Mouse (Mus musculus): ENCODE measurements around the gene Tmprss9. TPM values are rescaled to one million over a fixed set of nuclear protein-coding genes. Genes with fewer than 3 reads are reported as not detected.

The Tmprss9 gene
- polyA plus RNA-seq, 1 experiment from 2014 or later: 0.31 TPM

DNA sequence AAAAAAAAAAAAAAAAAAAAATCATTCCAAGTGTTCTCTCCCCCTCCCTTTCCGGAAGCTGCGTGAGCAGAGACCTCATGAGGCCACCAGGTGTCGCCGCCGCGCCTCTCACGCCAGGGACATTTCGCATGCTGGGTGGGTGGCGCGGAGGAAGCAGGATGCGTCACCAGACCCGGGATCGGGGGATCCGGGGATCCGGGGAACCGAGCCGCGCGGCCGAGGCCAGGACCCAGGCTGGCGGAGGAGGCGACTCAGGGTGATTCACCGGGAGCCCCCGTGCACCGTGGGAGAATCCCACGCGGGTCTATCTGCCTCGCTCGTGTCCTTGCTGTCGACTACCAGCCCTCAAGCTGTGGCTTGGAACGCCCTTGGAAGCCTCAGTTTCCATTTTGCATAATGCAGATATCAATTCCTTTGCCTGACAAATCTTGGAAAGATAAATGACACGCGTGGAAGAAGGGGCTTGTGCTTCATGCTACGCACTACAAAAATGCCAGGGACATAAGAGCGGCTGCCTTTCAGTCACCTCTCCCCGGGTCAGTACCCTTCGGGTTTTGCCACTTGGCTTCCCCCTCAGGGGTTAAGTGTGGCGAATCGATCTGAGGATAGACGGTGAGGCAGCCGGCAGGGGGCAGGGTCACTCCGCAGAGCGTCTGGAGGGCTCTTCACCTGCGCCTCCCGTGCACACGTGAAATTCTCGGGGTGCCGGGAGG is 57.1 kb downstream of the Tmprss9 start:
- under 1% methylated on average over 48 of the region's 48 CpGs for WGBS
- no peaks in the 10 kb centered on the region for H3K9me3 ChIP-seq
- peak overlapping the region; percentile 83 for H3K4me2 ChIP-seq
- peak; percentile 34 for ATAC-seq (ENCODE audit: low read depth)
- peaks cover 47% of the 10 kb centered on the region for H3K4me1 ChIP-seq (replicated peaks)
- peak overlapping the region; percentile 53 for H3K4me3 ChIP-seq
- peaks cover 35% of the 10 kb centered on the region for H3K27me3 ChIP-seq
- peak overlapping the region; percentile 77 for H3K9ac ChIP-seq
- peak overlapping the region; percentile 76 for H3K27ac ChIP-seq (replicated peaks)
- no peaks in the 10 kb centered on the region for H3K36me3 ChIP-seq

DNA sequence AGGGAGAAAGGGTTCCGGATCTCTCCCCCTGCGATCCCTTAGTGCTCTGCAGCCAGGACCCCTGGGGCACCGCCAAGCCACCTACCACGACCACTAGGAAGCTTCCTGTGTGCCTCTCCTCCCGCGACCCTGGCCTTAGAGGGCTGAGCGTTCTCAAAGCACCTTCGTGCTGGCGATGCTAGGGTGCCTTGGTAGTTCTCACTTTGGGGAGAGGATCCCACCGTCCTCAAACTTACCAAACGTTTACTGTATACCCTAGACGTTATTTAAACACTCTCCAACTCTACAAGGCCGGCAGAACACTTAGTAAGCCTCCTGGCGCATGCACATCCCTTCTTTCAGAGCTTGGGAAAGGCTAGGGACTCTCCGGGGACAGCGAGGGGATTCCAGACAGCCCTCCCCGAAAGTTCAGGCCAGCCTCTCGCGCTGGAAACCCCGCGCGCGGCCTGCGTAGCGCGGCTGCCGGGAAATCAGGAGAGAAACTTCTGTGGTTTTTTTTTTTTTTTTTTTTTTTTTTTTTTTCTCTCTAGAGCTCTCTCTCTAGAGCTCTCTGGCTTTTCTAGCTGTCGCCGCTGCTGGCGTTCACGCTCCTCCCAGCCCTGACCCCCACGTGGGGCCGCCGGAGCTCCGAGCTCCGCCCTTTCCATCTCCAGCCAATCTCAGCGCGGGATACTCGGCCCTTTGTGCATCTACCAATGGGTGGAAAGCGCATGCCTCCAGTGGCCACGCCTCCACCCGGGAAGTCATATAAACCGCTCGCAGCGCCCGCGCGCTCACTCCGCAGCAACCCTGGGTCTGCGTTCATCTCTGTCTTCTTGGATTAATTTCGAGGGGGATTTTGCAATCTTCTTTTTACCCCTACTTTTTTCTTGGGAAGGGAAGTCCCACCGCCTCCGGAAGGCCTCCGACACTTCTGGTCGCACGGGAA is 57.9 kb downstream of the Tmprss9 start, which contains the start of gene Gadd45b:
Gadd45b (plus strand) TSS at position 775 of the 928 bp plus-strand sequence.
- WGBS: under 1% methylated on average over 56 of the region's 56 CpGs
- Histone ChIP-seq H3K9me3 (no peaks in the 10 kb centered on the region), H3K9ac (peak within 1 kb of the TSS; percentile 77), H3K27me3 (peaks cover 43% of the 10 kb centered on the region), H3K36me3 (no peaks in the 10 kb centered on the region), H3K4me3 (peak within 1 kb of the TSS; percentile 53), H3K27ac (replicated peaks) (peak within 1 kb of the TSS; percentile 76), H3K4me1 (replicated peaks) (peaks cover 51% of the 10 kb centered on the region), H3K4me2 (peak within 1 kb of the TSS; percentile 83)
- ATAC-seq (ENCODE audit: low read depth): peak; percentile 88

DNA sequence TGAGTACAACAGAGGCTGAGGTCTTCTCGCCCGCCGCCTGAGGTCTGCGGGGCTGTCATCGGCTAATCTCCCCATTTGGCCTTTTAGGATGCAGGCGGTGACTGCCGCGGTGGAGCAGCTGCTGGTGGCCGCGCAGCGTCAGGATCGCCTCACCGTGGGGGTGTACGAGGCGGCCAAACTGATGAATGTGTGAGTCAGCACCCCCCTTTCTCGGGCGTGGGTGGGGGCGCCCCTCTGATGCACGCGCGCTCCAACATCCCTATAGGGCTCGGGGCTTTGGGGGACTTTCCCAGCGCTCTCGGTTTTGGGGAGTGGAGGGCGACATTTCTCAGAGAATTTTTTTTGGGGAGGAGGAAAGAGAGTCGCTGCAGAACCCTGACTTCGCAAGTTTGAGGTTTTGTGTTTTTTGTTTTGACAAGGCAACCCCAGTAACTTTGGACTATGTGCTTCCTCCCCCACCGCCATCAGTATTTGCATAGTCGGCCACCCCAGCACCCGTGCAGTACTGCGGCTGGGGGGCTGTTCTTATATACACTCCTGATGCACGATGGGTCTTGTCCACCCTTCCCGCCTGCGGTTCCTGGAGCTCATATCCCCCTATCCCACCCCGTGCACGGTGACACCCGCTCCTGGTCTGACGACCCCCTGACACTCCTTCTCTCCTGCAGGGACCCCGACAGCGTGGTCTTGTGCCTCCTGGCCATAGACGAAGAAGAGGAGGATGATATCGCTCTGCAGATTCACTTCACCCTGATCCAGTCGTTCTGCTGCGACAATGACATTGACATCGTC is 58.9 kb downstream of the Tmprss9 start:
- Histone ChIP-seq H3K4me2 (peak overlapping the region; percentile 83), H3K9ac (peak overlapping the region; percentile 73), H3K9me3 (no peaks in the 10 kb centered on the region), H3K27ac (replicated peaks) (no peak overlapping the region), H3K4me3 (peak overlapping the region; percentile 46), H3K27me3 (peaks cover 52% of the 10 kb centered on the region), H3K4me1 (replicated peaks) (peaks cover 60% of the 10 kb centered on the region), H3K36me3 (no peaks in the 10 kb centered on the region)
- WGBS: under 1% methylated on average over 45 of the region's 45 CpGs
- peak; percentile 19; the same call in 1 of the 2 replicates for ATAC-seq (ENCODE audit: low read depth)

DNA sequence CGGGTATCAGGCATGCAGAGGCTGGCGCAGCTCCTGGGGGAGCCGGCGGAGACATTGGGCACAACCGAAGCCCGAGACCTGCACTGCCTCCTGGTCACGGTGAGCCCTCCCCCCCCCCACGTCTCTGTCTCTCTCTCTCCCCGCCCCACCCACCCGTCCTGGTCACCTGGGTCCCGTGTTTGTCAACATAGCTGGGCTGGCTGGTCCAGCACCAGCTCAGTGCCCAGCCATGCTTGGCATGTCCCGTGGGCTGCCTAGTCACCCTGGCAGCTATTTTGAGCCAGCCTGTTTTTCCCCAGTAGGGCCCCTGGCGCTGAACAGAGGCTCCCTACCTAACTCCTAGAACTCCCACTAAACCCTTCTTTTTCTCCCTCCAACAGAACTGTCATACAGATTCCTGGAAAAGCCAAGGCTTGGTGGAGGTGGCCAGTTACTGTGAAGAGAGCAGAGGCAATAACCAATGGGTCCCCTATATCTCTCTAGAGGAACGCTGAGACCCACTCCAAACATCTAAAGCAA is 59.6 kb downstream of the Tmprss9 start:
- peaks cover 66% of the 10 kb centered on the region for H3K4me1 ChIP-seq (replicated peaks)
- ATAC-seq (ENCODE audit: low read depth): no peak
- no peak overlapping the region for H3K27ac ChIP-seq (replicated peaks)
- H3K9me3 ChIP-seq: no peaks in the 10 kb centered on the region
- H3K27me3 ChIP-seq: peaks cover 59% of the 10 kb centered on the region
- 5% methylated on average over 11 of the region's 14 CpGs for WGBS
- H3K9ac ChIP-seq: peak overlapping the region; percentile 73
- peak overlapping the region; percentile 46 for H3K4me3 ChIP-seq
- no peaks in the 10 kb centered on the region for H3K36me3 ChIP-seq
- peak overlapping the region; percentile 83 for H3K4me2 ChIP-seq

DNA sequence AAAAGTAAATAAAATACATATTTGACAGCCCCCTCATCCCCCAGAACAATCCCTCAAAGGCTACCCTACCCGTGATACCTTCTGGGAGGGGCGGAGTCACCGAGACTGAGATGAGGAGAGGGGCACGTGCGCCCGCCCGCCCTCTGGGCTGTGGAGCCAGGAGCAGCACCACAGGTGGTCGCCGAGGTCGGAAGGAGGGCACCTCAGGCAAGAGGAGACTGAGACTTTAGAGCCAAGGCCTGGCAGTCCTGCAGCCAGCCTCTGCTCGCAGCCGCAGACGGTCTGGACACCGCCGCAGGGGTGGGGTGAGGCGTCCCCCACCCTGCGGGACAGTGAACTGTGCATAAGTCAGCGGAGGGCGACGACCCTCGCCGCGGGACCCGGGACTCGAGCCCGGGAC is 60.0 kb downstream of the Tmprss9 start:
- under 1% methylated on average over 26 of the region's 26 CpGs for WGBS
- Histone ChIP-seq H3K4me3 (peak overlapping the region; percentile 46), H3K27ac (replicated peaks) (no peak overlapping the region), H3K36me3 (no peaks in the 10 kb centered on the region), H3K9ac (no peak overlapping the region), H3K4me2 (peak overlapping the region; percentile 83), H3K9me3 (no peaks in the 10 kb centered on the region), H3K4me1 (replicated peaks) (peaks cover 71% of the 10 kb centered on the region), H3K27me3 (peaks cover 63% of the 10 kb centered on the region)
- no peak for ATAC-seq (ENCODE audit: low read depth)

DNA sequence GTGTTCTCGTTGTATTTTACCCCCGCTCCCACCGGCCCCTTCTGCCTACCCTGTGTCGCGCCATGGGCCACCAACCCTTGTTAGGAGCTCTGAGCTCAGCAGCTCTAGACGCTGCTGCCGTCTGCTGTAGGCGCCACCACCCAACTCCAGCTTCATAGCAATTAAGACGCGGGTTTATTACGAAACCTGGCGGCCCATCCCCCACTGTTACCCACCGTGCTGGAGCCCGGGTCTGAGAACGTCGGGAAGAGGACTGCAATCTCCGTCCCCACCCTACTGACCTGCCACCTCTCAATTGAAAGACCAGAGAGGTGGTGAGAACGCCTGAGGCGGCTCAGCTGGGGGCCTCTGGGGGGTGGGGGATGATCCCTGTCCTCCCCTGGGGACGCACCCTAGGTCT is 60.6 kb downstream of the Tmprss9 start:
- peak overlapping the region; percentile 46 for H3K4me3 ChIP-seq
- WGBS: 1% methylated on average over 20 of the region's 20 CpGs
- H3K27ac ChIP-seq (replicated peaks): no peak overlapping the region
- peak overlapping the region; percentile 83 for H3K4me2 ChIP-seq
- H3K4me1 ChIP-seq (replicated peaks): peaks cover 76% of the 10 kb centered on the region
- no peaks in the 10 kb centered on the region for H3K36me3 ChIP-seq
- no peaks in the 10 kb centered on the region for H3K9me3 ChIP-seq
- no peak for ATAC-seq (ENCODE audit: low read depth)
- peak overlapping the region; percentile 54; the same call in 1 of the 2 replicates for H3K9ac ChIP-seq
- H3K27me3 ChIP-seq: peaks cover 68% of the 10 kb centered on the region

DNA sequence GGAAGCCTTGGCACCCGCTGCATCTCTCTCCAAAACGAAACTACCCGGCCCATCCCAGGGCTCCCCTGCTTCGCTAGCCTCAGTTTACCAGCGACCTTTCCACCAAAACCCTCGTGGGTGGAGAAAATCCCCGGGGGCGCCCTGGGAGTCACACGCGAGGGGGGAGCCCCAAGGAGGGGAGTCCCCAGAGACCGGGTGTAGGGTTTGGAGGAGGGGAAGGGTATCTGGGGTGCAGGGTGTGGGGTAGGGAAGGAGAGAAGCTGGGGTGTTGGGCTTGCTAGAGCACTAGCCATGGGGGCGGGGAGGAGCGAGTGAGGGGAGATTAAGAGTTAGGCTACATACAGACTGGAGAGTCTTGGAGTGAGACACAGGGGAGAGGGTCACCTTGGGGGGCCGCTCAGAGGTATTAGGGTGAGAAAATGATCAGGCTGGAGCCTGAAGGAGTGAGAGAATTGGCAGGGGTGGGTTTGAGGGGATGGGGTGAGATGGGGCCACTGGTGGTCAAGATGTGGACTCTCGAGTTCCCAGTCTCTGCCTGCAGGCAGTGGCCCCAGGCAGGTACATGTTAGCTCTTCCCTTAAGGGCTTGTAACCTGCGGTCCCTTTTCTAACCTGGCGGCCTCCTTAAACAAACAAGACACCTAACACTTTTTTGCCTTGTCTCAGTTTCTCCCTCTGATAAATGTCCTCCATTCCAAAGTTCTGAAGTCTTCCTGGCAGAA is 61.2 kb downstream of the Tmprss9 start:
- 2% methylated on average over 17 of the region's 17 CpGs for WGBS
- H3K27me3 ChIP-seq: peaks cover 75% of the 10 kb centered on the region
- H3K9me3 ChIP-seq: no peaks in the 10 kb centered on the region
- ATAC-seq (ENCODE audit: low read depth): no peak
- peak overlapping the region; percentile 46 for H3K4me3 ChIP-seq
- H3K4me2 ChIP-seq: peak overlapping the region; percentile 83
- no peak overlapping the region for H3K27ac ChIP-seq (replicated peaks)
- peaks cover 83% of the 10 kb centered on the region for H3K4me1 ChIP-seq (replicated peaks)
- peak overlapping the region; percentile 54; the same call in 1 of the 2 replicates for H3K9ac ChIP-seq
- no peaks in the 10 kb centered on the region for H3K36me3 ChIP-seq

DNA sequence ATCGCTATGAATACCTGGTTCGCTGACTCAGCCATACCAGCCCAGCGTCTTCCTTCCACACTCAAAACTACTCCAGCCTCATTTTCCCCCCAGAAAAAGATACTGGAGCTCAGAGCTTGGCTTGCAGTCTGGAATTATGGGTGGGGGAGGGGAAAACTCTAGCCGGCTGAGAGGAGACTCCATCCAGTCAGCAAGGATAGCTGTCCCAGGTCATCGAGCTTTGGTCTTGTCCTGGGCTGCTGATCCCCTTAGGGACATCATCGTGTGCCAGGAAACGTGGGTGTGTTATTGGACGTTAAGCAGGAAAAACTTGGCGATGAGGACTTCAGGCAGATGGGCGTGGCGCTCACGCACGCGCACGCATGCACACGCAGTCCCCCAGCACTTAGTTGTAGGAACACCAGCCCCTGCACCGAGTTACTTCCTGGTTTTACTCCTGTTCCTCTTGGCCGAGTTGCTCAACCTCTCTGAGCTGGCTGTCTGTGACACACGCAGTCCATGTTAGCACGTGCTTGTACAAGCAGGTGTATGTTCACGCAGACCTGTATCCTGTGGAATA is 61.9 kb downstream of the Tmprss9 start:
- no peak for ATAC-seq (ENCODE audit: low read depth)
- no peak overlapping the region for H3K27ac ChIP-seq (replicated peaks)
- 0 out of 2 replicates have a peak overlapping the region, but pooled peaks have one; percentile 38 for H3K9ac ChIP-seq
- H3K36me3 ChIP-seq: no peaks in the 10 kb centered on the region
- 3% methylated on average over 21 of the region's 21 CpGs for WGBS
- H3K4me2 ChIP-seq: peak overlapping the region; percentile 45
- H3K4me1 ChIP-seq (replicated peaks): peaks cover 89% of the 10 kb centered on the region
- peak overlapping the region; percentile 10; the same call in 1 of the 2 replicates for H3K4me3 ChIP-seq
- H3K27me3 ChIP-seq: peaks cover 81% of the 10 kb centered on the region
- H3K9me3 ChIP-seq: no peaks in the 10 kb centered on the region

DNA sequence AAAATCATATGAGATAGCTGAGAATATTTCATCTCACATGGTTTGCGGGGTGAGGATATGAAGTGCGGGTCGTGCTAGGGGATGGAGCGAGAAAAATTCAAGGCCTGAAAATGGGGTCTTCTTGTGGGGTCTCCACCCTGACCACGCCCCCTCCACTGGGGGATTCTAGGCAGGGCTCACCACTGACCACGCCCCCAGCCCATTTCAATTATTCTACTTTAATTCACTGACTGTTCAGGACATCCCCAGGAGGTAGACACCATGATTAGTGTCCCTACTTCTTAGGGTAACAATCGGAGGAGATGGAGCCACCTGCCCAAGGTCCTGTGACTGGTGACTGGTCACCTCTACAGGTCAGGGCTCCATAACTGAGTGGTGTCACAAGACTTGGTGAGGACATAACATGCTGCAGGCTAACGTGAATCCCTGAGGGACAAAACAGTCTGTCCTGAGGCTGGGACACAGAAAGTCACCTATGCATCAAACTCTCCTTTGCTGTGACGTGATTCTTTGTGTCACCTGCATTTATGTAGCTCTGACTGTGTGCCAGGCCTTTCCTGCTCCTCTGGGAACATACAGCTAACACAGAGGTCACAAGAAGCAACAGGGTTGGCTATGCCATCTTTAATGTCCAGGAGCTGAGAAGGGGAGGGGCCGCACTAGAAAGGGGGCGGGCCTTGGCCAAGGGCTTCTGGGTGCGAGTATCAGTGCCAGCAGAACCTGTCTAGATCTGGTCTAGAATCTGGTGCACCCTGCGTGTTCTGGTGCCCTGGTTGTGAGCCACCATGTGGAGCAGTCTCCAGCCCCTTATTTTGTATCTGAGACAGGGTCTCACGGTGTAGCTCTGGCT is 62.7 kb downstream of the Tmprss9 start:
- 31% methylated on average over 14 of the region's 14 CpGs for WGBS
- H3K4me3 ChIP-seq: no peak overlapping the region
- H3K9ac ChIP-seq: no peak overlapping the region
- H3K4me1 ChIP-seq (replicated peaks): peaks cover 91% of the 10 kb centered on the region
- peak overlapping the region; percentile 45; the same call in 1 of the 2 replicates for H3K4me2 ChIP-seq
- no peaks in the 10 kb centered on the region for H3K36me3 ChIP-seq
- H3K9me3 ChIP-seq: no peaks in the 10 kb centered on the region
- ATAC-seq (ENCODE audit: low read depth): no peak
- H3K27ac ChIP-seq (replicated peaks): no peak overlapping the region
- H3K27me3 ChIP-seq: peaks cover 82% of the 10 kb centered on the region

DNA sequence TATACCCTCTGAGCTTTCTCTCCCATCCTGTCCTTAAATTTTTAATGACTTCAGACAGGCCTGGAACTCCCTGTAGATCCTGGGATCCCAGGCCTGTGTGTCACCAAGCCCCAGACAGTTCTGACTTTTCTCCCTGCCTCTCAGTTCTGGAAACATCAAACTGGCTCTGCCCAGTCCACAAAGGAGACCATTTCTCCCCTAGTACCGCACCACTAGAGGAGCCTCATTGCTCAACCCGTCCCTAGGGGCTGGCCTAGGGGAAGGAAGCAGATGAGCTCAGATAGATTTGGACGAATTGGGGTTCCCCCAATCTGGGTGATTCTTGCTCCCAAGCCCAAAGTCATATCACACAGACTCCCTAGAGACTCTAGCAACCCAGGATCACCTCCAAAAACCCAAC is 63.6 kb downstream of the Tmprss9 start:
- H3K9ac ChIP-seq: no peak overlapping the region
- 0% methylated on average over 3 of the region's 3 CpGs for WGBS
- no peak overlapping the region for H3K4me3 ChIP-seq
- H3K36me3 ChIP-seq: no peaks in the 10 kb centered on the region
- H3K9me3 ChIP-seq: no peaks in the 10 kb centered on the region
- H3K4me2 ChIP-seq: peak overlapping the region; percentile 54
- ATAC-seq (ENCODE audit: low read depth): no peak
- H3K27me3 ChIP-seq: peaks cover 82% of the 10 kb centered on the region
- no peak overlapping the region for H3K27ac ChIP-seq (replicated peaks)
- peaks cover 94% of the 10 kb centered on the region for H3K4me1 ChIP-seq (replicated peaks)

Measured in neural tube, embryonic 13.5 days (tissue).